Mouse (Mus musculus) gastrocnemius, postnatal 10 days (tissue): ENCODE results near the gene Maml3. TPM values are rescaled to one million over a fixed set of nuclear protein-coding genes. Genes with fewer than 3 reads are reported as not detected.

Source experiments
- DNase-seq: peaks from one replicate; pipeline ENCODE4 v3.0.0; 2021; ENCODE audit warnings: mixed read lengths
- total RNA-seq, 2 experiments: library from RNA; stranded (reverse); gene quantifications; 2 replicates each; pipeline ENCODE4 v1.2.3; 2021

Gene Maml3
- total RNA-seq, 2 experiments from 2014 or later, result 5.2 to 6.6 TPM

GRCm38 (mm10) chr3:52090230-52090873 lies 14.5 kb downstream of the Maml3 start:
- DNase-seq, result no peak

- DNase-seq, result peak; percentile 97
These were observed 16.2 kb downstream of the Maml3 start for GRCm38 (mm10) chr3:52088458-52089341.

- no peak for DNase-seq
These were observed 17.1 kb downstream of the Maml3 start for GRCm38 (mm10) chr3:52087636-52088280.

GRCm38 (mm10) chr3:52078763-52079162 lies 26.1 kb downstream of the Maml3 start:
- DNase-seq, result no peak

GRCm38 (mm10) chr3:52073959-52074358 lies 30.9 kb downstream of the Maml3 start:
- no peak for DNase-seq

- no peak for DNase-seq
These were observed 32.9 kb downstream of the Maml3 start for GRCm38 (mm10) chr3:52071996-52072395.

GRCm38 (mm10) chr3:52070163-52070478 lies 34.8 kb downstream of the Maml3 start:
- DNase-seq, result no peak

GRCm38 (mm10) chr3:52069304-52070162 lies 35.3 kb downstream of the Maml3 start:
- DNase-seq, result peak; percentile 55

- no peak for DNase-seq
These were observed 36.0 kb downstream of the Maml3 start for GRCm38 (mm10) chr3:52068885-52069284.

GRCm38 (mm10) chr3:52067181-52067580 lies 37.7 kb downstream of the Maml3 start:
- DNase-seq, result no peak

GRCm38 (mm10) chr3:52066142-52066541 lies 38.7 kb downstream of the Maml3 start:
- no peak for DNase-seq

- no peak for DNase-seq
These were observed 41.6 kb downstream of the Maml3 start for GRCm38 (mm10) chr3:52063261-52063655.

- DNase-seq, result no peak
These were observed 42.3 kb downstream of the Maml3 start for GRCm38 (mm10) chr3:52062389-52063260.

- DNase-seq, result no peak
These were observed 43.1 kb downstream of the Maml3 start for GRCm38 (mm10) chr3:52061472-52062388.

- no peak for DNase-seq
These were observed 44.0 kb downstream of the Maml3 start for GRCm38 (mm10) chr3:52060886-52061285.

- DNase-seq, result no peak
These were observed 53.1 kb downstream of the Maml3 start for GRCm38 (mm10) chr3:52051801-52052200.

GRCm38 (mm10) chr3:52048082-52048481 lies 56.8 kb downstream of the Maml3 start:
- no peak for DNase-seq

GRCm38 (mm10) chr3:52047537-52047936 lies 57.3 kb downstream of the Maml3 start:
- no peak for DNase-seq

GRCm38 (mm10) chr3:52046895-52047372 lies 57.9 kb downstream of the Maml3 start:
- DNase-seq, result peak; percentile 93
